Mouse (Mus musculus) Patski (cell line): ENCODE results near the gene 4930512M02Rik. TPM values are rescaled to one million over a fixed set of nuclear protein-coding genes. Genes with fewer than 3 reads are reported as not detected.

Experiments used
- ATAC-seq: fragments of 100-300 bp; one replicate; pipeline ENCODE4 v1.8.0; 2021
- CTCF ChIA-PET: fragments of 350-600 bp; sonication (Branson Sonifier 250); formaldehyde crosslinking; loops from one replicate; lab custom pipeline; 2022; ENCODE audit warnings: inconsistent platforms; lab: Charles Lee
- POLR2A ChIA-PET: fragments of 350-600 bp; sonication (Branson Sonifier 250); formaldehyde crosslinking; loops from one replicate; lab custom pipeline; 2022; ENCODE audit warnings: antibody characterized with exemption, inconsistent platforms; lab: Charles Lee
- DNase-seq: peaks from one replicate; pipeline ENCODE4 v3.0.0-alpha.2; 2011; ENCODE audit warnings: low read depth, low spot score
- H3K27me3 ChIP-seq: fragments of 371-371 bp; one replicate; pipeline ENCODE4 v1.5.1; 2021
- CTCF ChIP-seq: fragments of 100-300 bp; IDR thresholded peaks from one replicate; pipeline ENCODE4 v1.5.1; 2021
- in situ Hi-C: fragments of 300-500 bp; cut with MboI; formaldehyde crosslinking; loops from 3 replicates; pipeline ENCODE4 v1.11.1; 2018; ENCODE audit warnings: low pct_unique_long_range_greater_than_20kb, mixed read lengths
- polyA plus RNA-seq: library from polyadenylated mRNA; unstranded; gene quantifications from one replicate; pipeline ENCODE4 v1.2.3, GENCODE M21; 2021

Gene 4930512M02Rik
- polyA plus RNA-seq, 1 experiment from 2014 or later, result not detected

GRCm38 (mm10) chr11:11656388-11656787 is 28.8 kb upstream of the 4930512M02Rik start:
- ATAC-seq (no peak), DNase-seq (no peak)
- H3K27me3 ChIP-seq, result peaks cover 19% of the 10 kb centered on the region
- in situ Hi-C loops, result no loop called here
- ChIA-PET CTCF (no interaction called here), POLR2A (no interaction called here)
- TF ChIP-seq CTCF, result no peak

DNA sequence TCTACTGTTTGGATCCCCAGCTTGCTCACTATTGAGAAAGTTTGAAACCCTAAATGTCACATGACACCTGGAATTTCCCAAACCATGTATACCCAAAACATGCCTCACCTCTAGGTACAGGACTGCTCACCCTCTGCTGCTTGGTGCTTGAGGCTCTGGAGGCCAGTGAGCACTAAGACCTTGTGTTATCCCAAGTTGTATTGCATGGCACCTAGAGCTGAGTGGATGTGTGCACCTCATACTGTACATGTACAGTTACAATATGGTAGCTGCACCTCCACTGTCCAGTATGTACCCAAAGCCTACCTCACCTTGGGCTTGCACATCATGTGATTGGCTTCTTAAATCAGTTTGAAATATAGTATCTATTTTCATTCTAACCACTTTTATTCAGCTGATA is 16.7 kb upstream of the 4930512M02Rik start:
- ATAC-seq, result no peak
- peaks cover 23% of the 10 kb centered on the region for H3K27me3 ChIP-seq
- ChIA-PET POLR2A (no interaction called here), CTCF (no interaction called here)
- in situ Hi-C loops, result no loop called here
- no peak for DNase-seq
- TF ChIP-seq CTCF, result no peak

DNA sequence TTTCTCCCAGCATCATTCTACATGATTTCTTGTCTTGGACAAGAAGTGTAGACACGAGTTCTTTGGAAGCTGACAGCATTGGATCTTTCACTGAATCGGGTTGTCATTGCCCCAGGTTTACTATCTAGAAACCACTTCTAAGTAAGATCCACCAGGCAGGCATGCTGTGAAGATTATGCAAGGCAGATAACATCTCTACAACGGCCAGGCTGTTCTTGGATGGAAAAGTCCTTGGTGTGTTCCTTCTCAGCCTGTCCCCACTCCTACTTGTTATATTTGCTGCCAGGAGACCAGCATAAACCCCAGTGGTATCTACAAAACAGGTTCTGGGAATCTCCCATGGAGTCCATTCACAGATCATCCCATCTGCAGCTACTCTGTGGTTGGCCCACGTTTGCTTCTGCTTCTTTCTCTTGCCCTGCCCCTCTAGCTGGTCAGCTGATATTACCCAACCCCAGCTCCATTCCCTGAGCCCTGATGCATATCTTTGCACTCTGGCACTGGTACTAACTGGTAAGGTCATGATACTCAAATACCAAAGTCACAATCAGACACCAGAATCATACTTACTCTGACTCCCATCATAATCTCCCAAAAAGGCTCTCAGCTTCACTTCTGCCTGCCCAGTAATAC is 3.4 kb downstream of the 4930512M02Rik start:
- no peak for TF ChIP-seq CTCF
- DNase-seq (no peak), ATAC-seq (no peak)
- ChIA-PET CTCF (no interaction called here), POLR2A (no interaction called here)
- in situ Hi-C loops, result no loop called here
- H3K27me3 ChIP-seq, result peaks cover 4% of the 10 kb centered on the region

DNA sequence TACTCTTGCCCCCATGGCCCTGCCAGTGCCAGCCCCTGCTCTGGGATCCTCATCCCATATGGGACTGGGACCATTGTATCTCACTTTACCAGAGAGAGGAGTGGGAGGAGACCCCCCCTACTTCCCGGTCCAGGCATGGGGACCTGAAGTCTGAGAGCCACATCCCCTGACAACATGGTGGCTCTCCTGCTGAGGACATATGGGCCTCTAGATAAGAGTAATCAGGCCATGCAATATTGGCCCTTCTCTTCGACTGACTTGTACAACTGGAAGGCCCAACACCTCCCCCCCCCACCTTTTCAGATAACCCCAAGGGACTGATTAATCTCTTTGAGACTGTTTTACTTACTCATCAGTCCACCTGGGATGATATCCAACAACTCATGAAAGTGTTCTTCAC is 18.4 kb downstream of the 4930512M02Rik start:
- POLR2A ChIA-PET, result no interaction called here
- TF ChIP-seq CTCF, result no peak
- DNase-seq (no peak), ATAC-seq (no peak)
- in situ Hi-C loops, result no loop called here
- CTCF ChIA-PET, result no interaction called here
- H3K27me3 ChIP-seq, result no peaks in the 10 kb centered on the region

- ChIA-PET POLR2A (no interaction called here), CTCF (interaction anchor here (0.6 kb wide), 1 partner anchor 54 kb away, joined by 3 read pairs; no protein-coding TSS in a partner anchor)
- DNase-seq (no peak), ATAC-seq (no peak)
- H3K27me3 ChIP-seq, result peaks cover 8% of the 10 kb centered on the region
- in situ Hi-C loops, result no loop called here
- no peak for TF ChIP-seq CTCF
Observed at GRCm38 (mm10) chr11:11587327-11587726, 40.3 kb downstream of the 4930512M02Rik start.

DNA sequence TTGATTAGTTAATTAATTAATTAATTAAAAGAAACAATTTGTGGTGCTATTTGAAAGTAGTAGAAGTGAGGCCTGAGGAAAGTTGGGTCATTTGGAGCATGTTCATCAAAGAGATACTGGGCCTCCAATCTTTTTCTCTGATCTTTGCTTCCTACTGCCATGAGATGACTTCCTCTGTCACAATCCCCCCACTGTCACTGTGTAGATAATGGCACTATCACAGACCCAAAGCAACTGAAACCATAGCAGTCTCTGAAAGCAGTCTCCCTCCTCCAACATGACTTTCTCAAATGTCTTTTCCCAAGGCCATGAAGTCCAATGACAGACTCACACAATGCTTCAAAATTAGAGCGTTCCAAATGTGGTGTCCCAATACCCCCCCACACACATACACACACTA is 41.2 kb downstream of the 4930512M02Rik start:
- ChIA-PET POLR2A (no interaction called here), CTCF (no interaction called here)
- peaks cover 12% of the 10 kb centered on the region for H3K27me3 ChIP-seq
- in situ Hi-C loops, result no loop called here
- DNase-seq (no peak), ATAC-seq (no peak)
- no peak for TF ChIP-seq CTCF

DNA sequence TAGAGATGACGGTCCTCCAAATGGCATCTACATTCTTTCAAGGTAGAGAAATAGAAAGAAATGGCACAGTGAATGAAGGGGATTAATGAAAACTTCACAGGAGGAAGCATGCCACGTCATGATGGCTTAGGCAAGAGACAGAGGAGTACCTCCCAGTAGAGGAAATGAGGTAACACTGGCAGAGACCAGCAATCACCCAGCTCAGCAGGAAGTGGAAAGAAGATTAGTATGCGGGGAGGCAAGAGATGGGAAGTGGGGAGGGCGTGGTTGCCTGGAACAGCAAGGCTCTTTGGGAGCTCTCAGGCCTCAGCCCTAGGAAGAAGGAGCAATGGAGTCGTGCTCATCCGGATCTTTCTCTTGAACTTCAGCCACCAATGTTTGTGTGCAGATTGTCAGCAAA is 53.9 kb downstream of the 4930512M02Rik start:
- no peak for ATAC-seq
- in situ Hi-C loops, result loop anchor here (25.0 kb wide), 1 partner anchor 414 kb away; no protein-coding TSS in a partner anchor
- CTCF ChIA-PET, result no interaction called here
- H3K27me3 ChIP-seq, result peaks cover 13% of the 10 kb centered on the region
- POLR2A ChIA-PET, result no interaction called here
- no peak for TF ChIP-seq CTCF
- no peak for DNase-seq

GRCm38 (mm10) chr11:11570747-11571146 is 56.9 kb downstream of the 4930512M02Rik start:
- CTCF ChIA-PET, result no interaction called here
- in situ Hi-C loops, result loop anchor here (25.0 kb wide), 1 partner anchor 417 kb away; no protein-coding TSS in a partner anchor
- no peak for DNase-seq
- POLR2A ChIA-PET, result no interaction called here
- no peak for ATAC-seq
- peaks cover 17% of the 10 kb centered on the region for H3K27me3 ChIP-seq
- no peak for TF ChIP-seq CTCF

GRCm38 (mm10) chr11:11569466-11570132 is 58.0 kb downstream of the 4930512M02Rik start:
- H3K27me3 ChIP-seq, result peaks cover 13% of the 10 kb centered on the region
- ATAC-seq (no peak), DNase-seq (no peak)
- ChIA-PET POLR2A (interaction anchor here (0.6 kb wide), 1 partner anchor 11 kb away, joined by 6 read pairs; no protein-coding TSS in a partner anchor), CTCF (interaction anchor here (1.1 kb wide), 1 partner anchor 218 kb away, joined by 3 read pairs; no protein-coding TSS in a partner anchor)
- in situ Hi-C loops, result loop anchor here (25.0 kb wide), 1 partner anchor 418 kb away; no protein-coding TSS in a partner anchor
- no peak for TF ChIP-seq CTCF

DNA sequence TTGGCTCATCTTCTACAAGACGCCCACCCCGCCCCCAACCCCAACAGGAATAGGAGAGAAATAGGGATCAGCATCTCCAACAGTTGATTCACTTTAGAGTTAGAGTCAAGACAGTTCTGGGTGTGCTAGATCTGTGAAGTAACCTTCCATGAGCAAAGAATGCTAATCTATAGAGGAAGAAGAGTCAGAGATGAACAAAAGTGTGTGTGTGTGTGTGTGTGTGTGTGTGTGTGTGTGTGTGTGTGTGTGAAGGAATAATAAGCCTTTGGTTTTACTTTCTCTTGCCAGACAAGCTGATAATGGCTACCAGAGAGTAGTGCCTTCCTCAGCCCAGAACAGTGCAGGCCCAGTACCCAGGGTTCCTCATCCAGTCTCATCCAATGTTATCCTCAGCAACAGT is 59.6 kb downstream of the 4930512M02Rik start:
- ChIA-PET CTCF (interaction anchor here (1.0 kb wide), 1 partner anchor 20 kb away, joined by 3 read pairs; no protein-coding TSS in a partner anchor), POLR2A (no interaction called here)
- no peak for ATAC-seq
- H3K27me3 ChIP-seq, result peaks cover 13% of the 10 kb centered on the region
- no peak for DNase-seq
- in situ Hi-C loops, result loop anchor here (25.0 kb wide), 1 partner anchor 419 kb away; no protein-coding TSS in a partner anchor
- TF ChIP-seq CTCF, result no peak

DNA sequence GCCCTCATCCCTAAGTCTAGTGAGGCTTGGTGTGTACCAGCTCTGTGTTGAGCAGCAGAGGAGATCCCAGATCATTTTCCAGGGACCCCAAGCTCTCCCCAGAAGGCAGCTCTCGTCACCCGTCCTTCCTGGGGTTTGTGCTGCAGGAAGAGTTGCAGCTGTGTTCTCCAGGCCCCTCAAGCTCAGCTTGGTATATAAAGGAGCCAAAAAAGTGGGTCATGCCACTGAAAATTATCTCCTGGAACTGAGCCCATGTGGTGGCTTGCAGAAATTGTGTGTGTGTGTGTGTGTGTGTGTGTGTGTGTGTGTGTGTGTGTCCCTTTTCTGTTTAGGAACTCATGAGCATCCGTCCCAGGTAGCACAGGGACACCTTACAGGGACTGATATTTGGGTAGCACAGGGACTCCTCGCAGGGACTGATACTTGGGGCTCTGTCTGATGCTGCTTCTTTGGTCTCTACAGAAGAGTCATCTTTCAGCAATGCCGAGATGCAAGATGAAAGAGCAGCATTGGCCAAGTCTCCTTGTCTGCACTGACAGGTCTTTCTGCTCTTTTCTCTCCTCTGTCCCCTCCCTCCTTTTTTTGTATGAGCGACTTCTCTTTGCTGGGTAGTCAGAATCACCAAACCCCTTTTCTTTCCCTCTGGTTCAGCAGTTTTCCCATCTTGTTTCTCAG is 62.4 kb downstream of the 4930512M02Rik start:
- in situ Hi-C loops, result loop anchor here (25.0 kb wide), 1 partner anchor 422 kb away; no protein-coding TSS in a partner anchor
- ATAC-seq (no peak), DNase-seq (no peak)
- POLR2A ChIA-PET, result no interaction called here
- no peak for TF ChIP-seq CTCF
- peaks cover 4% of the 10 kb centered on the region for H3K27me3 ChIP-seq
- CTCF ChIA-PET, result no interaction called here
